Mouse (Mus musculus) heart, postnatal 0 days (tissue): ENCODE data around the gene Tmem60.

Experiments used
- CTCF ChIP-seq: IDR thresholded peaks from 2 replicates; pipeline ENCODE4 v1.5.1; 2016; ENCODE audit warnings: antibody characterized with exemption, control low read depth, low read depth
- EP300 ChIP-seq: IDR thresholded peaks from 2 replicates; pipeline ENCODE4 v1.6.1; 2016; ENCODE audit warnings: antibody characterized with exemption, low read depth

- no peak for TF ChIP-seq CTCF
- TF ChIP-seq EP300 = no peak
These were observed 2.1 kb downstream of the Tmem60 start for GRCm38 (mm10) chr5:20884036-20884620.
